Mouse (Mus musculus): ENCODE measurements around the gene Zfp574. TPM values are rescaled to one million over a fixed set of nuclear protein-coding genes. Genes with fewer than 3 reads are reported as not detected.

The Zfp574 gene
- polyA plus RNA-seq, 1 experiment from 2014 or later: 30.0 TPM

- in situ Hi-C loops (cut with MboI; ENCODE audit: low pct_unique_long_range_greater_than_20kb): no loop called here
These were observed 40.0 kb downstream of the Zfp574 start for GRCm38 (mm10) chr7:25112178-25112955.

DNA sequence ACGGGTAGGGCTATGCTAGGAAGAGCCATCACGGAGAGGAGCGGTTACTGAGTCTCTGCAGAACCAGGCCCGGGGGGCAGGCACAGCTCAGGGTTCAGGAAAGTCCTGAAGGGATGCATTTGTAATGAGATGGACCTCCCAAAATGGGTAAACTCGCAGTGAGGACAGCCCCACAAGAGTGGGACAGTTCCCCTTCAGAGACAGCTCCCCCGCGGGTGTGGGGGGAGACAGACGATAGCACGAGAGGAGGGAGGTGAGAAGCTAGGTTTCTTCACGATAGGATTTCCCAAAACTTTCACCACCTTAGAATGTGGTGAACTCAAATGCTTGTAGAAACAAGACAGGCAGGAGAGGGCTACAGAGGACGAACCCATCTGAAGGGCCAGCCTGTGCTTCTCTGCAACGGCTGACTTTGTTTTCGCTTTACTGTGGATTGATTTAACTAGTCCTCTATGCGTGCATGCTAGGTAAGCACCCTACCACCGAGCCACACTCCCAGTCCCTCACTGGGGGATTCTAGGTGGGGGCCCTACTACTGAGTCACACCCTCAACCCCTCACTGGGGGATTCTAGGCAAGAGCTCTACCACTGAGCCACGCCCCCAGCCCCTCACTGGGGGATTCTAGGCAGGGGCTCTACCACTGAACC lies 40.7 kb downstream of the Zfp574 start:
- ChIA-PET CTCF (no interaction called here), POLR2A (no interaction called here)
- DNase-seq (ENCODE audit: low read depth, low spot score) (no peak), ATAC-seq (no peak)
- no peak for TF ChIP-seq CTCF (IDR thresholded peaks at IDR 0.05)
- H3K27me3 ChIP-seq: peaks cover 31% of the 10 kb centered on the region
- in situ Hi-C loops (cut with MboI; ENCODE audit: low pct_unique_long_range_greater_than_20kb): no loop called here

More at GRCm38 (mm10) chr7:25112178-25112955, 40.0 kb downstream of the Zfp574 start:
- H3K27me3 ChIP-seq: peaks cover 31% of the 10 kb centered on the region
- ATAC-seq (no peak), DNase-seq (ENCODE audit: low read depth, low spot score) (no peak)
- ChIA-PET POLR2A (no interaction called here), CTCF (no interaction called here)
- TF ChIP-seq CTCF (IDR thresholded peaks at IDR 0.05): no peak

DNA sequence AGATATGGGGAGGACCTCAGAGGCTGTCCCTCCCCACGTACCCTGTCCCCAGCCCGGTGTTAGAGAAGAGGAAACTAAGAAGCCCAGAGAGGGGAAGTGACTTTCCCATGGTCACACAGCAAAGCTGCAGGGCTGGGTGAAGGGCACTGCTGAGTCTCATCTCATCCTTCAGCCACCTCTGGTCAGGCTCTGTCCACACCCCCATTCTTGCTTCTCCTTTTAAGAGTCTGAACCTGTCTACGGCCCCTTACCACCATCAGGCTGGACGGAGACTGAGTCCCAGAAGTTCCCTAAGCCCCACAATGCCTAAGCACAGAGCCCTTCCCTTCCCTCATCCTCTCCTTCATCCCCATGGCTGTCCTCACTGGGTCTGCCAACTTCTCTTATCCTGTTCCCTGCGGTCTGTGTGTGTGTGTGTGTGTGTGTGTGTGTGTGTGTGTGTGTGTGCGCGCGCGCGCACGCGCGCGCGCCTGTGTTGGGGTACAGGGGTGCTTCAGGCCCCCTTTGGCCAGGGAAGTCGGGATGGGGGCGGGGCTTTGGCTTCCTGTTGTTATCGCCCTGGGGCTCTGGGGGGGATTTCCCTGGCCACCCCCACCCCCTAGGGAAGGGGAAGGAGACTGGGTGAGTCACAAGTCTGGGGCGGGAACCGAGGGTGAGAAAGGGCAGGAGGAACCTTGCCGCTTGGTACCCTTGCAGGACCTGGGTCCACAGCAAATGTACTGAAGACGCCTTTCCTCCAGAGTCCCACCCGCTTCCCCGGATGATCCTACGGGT lies 47.9 kb downstream of the Zfp574 start:
- no peak for ATAC-seq
- POLR2A ChIA-PET: no interaction called here
- no peak for TF ChIP-seq CTCF (IDR thresholded peaks at IDR 0.05)
- CTCF ChIA-PET: no interaction called here
- DNase-seq (ENCODE audit: low read depth, low spot score): no peak
- H3K27me3 ChIP-seq: peaks cover 9% of the 10 kb centered on the region
- in situ Hi-C loops (cut with MboI; ENCODE audit: low pct_unique_long_range_greater_than_20kb): no loop called here

- POLR2A ChIA-PET: no interaction called here
- no peak for ATAC-seq
- DNase-seq (ENCODE audit: low read depth, low spot score): no peak
- in situ Hi-C loops (cut with MboI; ENCODE audit: low pct_unique_long_range_greater_than_20kb): no loop called here
- peaks cover 7% of the 10 kb centered on the region for H3K27me3 ChIP-seq
- CTCF ChIA-PET: no interaction called here
- TF ChIP-seq CTCF (IDR thresholded peaks at IDR 0.05): no peak
These were observed 48.9 kb downstream of the Zfp574 start for GRCm38 (mm10) chr7:25121240-25121786.

GRCm38 (mm10) chr7:25125716-25126281 lies 53.4 kb downstream of the Zfp574 start:
- DNase-seq (ENCODE audit: low read depth, low spot score) (no peak), ATAC-seq (no peak)
- TF ChIP-seq CTCF (IDR thresholded peaks at IDR 0.05): no peak
- POLR2A ChIA-PET: no interaction called here
- H3K27me3 ChIP-seq: peaks cover 25% of the 10 kb centered on the region
- in situ Hi-C loops (cut with MboI; ENCODE audit: low pct_unique_long_range_greater_than_20kb): no loop called here
- CTCF ChIA-PET: no interaction called here

DNA sequence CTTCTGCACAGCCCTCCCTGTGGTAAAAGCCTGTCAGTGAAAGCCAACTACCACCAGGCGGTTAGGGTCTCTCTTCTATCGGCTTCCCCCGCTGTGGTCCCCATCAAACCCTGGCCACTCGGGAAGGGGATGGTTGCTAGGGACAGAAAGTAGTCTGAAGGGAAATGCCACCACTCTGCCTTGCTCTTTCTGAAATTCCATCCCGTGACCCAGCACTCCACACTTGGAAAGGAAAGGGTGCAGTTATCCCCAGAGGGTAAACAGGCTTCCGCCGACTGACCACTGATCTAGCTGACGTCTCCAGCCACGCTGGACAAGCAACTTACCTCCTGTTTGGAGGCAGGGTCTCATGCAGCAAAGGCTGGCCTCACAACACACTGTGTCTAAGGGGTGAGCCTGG lies 55.6 kb downstream of the Zfp574 start:
- no peak for ATAC-seq
- peaks cover 42% of the 10 kb centered on the region for H3K27me3 ChIP-seq
- no peak for TF ChIP-seq CTCF (IDR thresholded peaks at IDR 0.05)
- in situ Hi-C loops (cut with MboI; ENCODE audit: low pct_unique_long_range_greater_than_20kb): no loop called here
- POLR2A ChIA-PET: no interaction called here
- CTCF ChIA-PET: no interaction called here
- DNase-seq (ENCODE audit: low read depth, low spot score): no peak

- DNase-seq (ENCODE audit: low read depth, low spot score) (no peak), ATAC-seq (no peak)
- CTCF ChIA-PET: no interaction called here
- peaks cover 43% of the 10 kb centered on the region for H3K27me3 ChIP-seq
- POLR2A ChIA-PET: no interaction called here
- in situ Hi-C loops (cut with MboI; ENCODE audit: low pct_unique_long_range_greater_than_20kb): no loop called here
- no peak for TF ChIP-seq CTCF (IDR thresholded peaks at IDR 0.05)
These were observed 57.1 kb downstream of the Zfp574 start for GRCm38 (mm10) chr7:25129390-25129979.

GRCm38 (mm10) chr7:25130565-25130964 lies 58.2 kb downstream of the Zfp574 start:
- in situ Hi-C loops (cut with MboI; ENCODE audit: low pct_unique_long_range_greater_than_20kb): loop anchor here (5.0 kb wide), 1 partner anchor 52 kb away; no protein-coding TSS in a partner anchor
- ATAC-seq: no peak
- peaks cover 53% of the 10 kb centered on the region for H3K27me3 ChIP-seq
- ChIA-PET CTCF (no interaction called here), POLR2A (no interaction called here)
- DNase-seq (ENCODE audit: low read depth, low spot score): no peak
- no peak for TF ChIP-seq CTCF (IDR thresholded peaks at IDR 0.05)

DNA sequence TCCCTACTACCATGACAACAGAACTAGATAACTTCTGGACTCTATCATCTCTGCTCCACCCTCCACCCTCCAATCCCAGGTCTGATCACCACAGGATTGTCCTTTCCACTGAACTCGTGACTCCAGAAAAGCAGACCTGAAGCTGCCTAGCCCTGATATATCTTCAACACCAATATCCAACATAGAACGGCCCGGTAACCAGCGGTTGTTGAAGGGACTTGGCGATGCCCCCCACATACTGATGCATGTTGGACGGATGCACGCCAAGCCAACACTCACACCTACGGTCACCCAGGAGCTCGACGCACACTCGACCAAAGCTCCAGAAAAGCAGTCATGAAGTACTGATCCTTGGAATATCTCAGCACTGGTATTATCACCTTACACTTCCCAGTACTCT lies 58.9 kb downstream of the Zfp574 start:
- H3K27me3 ChIP-seq: peaks cover 57% of the 10 kb centered on the region
- no peak for TF ChIP-seq CTCF (IDR thresholded peaks at IDR 0.05)
- no peak for ATAC-seq

GRCm38 (mm10) chr7:25132318-25132960 lies 60.1 kb downstream of the Zfp574 start:
- TF ChIP-seq CTCF (IDR thresholded peaks at IDR 0.05): no peak
- DNase-seq (ENCODE audit: low read depth, low spot score) (no peak), ATAC-seq (no peak)
- in situ Hi-C loops (cut with MboI; ENCODE audit: low pct_unique_long_range_greater_than_20kb): loop anchor here (5.0 kb wide), 1 partner anchor 50 kb away; no protein-coding TSS in a partner anchor
- ChIA-PET CTCF (interaction anchor here (0.5 to 1.3 kb wide), 2 partner anchors 8 to 55 kb away, joined by 3 to 6 read pairs; no protein-coding TSS in a partner anchor), POLR2A (no interaction called here)
- peaks cover 54% of the 10 kb centered on the region for H3K27me3 ChIP-seq

More for the DNA sequence above, 58.9 kb downstream of the Zfp574 start:
- CTCF ChIA-PET: no interaction called here
- in situ Hi-C loops (cut with MboI; ENCODE audit: low pct_unique_long_range_greater_than_20kb): loop anchor here (5.0 kb wide), 1 partner anchor 51 kb away; no protein-coding TSS in a partner anchor
- POLR2A ChIA-PET: no interaction called here
- no peak for DNase-seq (ENCODE audit: low read depth, low spot score)

Other genes with a start within 250 kb of the Zfp574 start
- 1.6 TPM for gene Gm9844, start 210.4 kb upstream of the Zfp574 start, polyA plus RNA-seq (2021)
- gene Lypd4, start 202.6 kb upstream of the Zfp574 start, polyA plus RNA-seq (2021): 0.10 TPM
- gene Dmrtc2, start 202.5 kb upstream of the Zfp574 start, polyA plus RNA-seq (2021): not detected
- 393 TPM for gene Rps19, start 188.2 kb upstream of the Zfp574 start, polyA plus RNA-seq (2021)
- gene Cd79a, start 175.2 kb upstream of the Zfp574 start, polyA plus RNA-seq (2021): not detected
- gene Arhgef1, start 169.7 kb upstream of the Zfp574 start, polyA plus RNA-seq (2021): 95.7 TPM
- gene Gm4881, start 128.1 kb upstream of the Zfp574 start, polyA plus RNA-seq (2021): not detected
- 211 TPM for gene Rabac1, start 99.8 kb upstream of the Zfp574 start, polyA plus RNA-seq (2021)
- gene Atp1a3, start 66.6 kb upstream of the Zfp574 start, polyA plus RNA-seq (2021): 0.05 TPM
- gene Grik5, start 221 bp upstream of the Zfp574 start, polyA plus RNA-seq (2021): 49.5 TPM
- gene Pou2f2, start 107.2 kb downstream of the Zfp574 start, polyA plus RNA-seq (2021): 0.09 TPM
- 18.1 TPM for gene Dedd2, start 148.0 kb downstream of the Zfp574 start, polyA plus RNA-seq (2021)
- 7.6 TPM for gene Zfp526, start 148.9 kb downstream of the Zfp574 start, polyA plus RNA-seq (2021)
- gene Gsk3a, start 165.3 kb downstream of the Zfp574 start, polyA plus RNA-seq (2021): 93.7 TPM
- gene Erf, start 178.2 kb downstream of the Zfp574 start, polyA plus RNA-seq (2021): 45.9 TPM
- 138 TPM for gene Cic, start 195.1 kb downstream of the Zfp574 start, polyA plus RNA-seq (2021)
- gene Pafah1b3, start 225.4 kb downstream of the Zfp574 start, polyA plus RNA-seq (2021): 157 TPM
- gene Prr19, start 228.8 kb downstream of the Zfp574 start, polyA plus RNA-seq (2021): 0.18 TPM
- 1.7 TPM for gene Tmem145, start 233.5 kb downstream of the Zfp574 start, polyA plus RNA-seq (2021)
- gene Megf8, start 244.6 kb downstream of the Zfp574 start, polyA plus RNA-seq (2021): 105 TPM

Measured in Patski (cell line).